Mouse (Mus musculus) heart, postnatal 0 days (tissue): ENCODE data around the gene Acpp. TPM values are rescaled to one million over a fixed set of nuclear protein-coding genes. Genes with fewer than 3 reads are reported as not detected.
A peak's percentile ranks its signal among the peaks of the same experiment; 100 is the strongest.

Experiments used
- ATAC-seq: fragments of 200-750 bp; cut with Nextera tagmentation; 2 replicates; pipeline ENCODE4 v1.8.0; 2017; ENCODE audit warnings: low read depth, moderate number of reproducible peaks, moderate library complexity; ENCODE audit not compliant: insufficient read depth
- DNase-seq: peaks from one replicate; pipeline ENCODE4 v3.0.0-alpha.2; 2016; ENCODE audit warnings: low spot score
- H3K27ac ChIP-seq: fragments of 300-500 bp; sonication (generic); 2 replicates; pipeline ENCODE4 v1.5.1; 2014; ENCODE audit warnings: low read depth, mild to moderate bottlenecking
- H3K27me3 ChIP-seq: fragments of 300-500 bp; sonication (generic); 2 replicates; pipeline ENCODE4 v1.6.1; 2014; ENCODE audit warnings: low read length, mixed read lengths; ENCODE audit not compliant: control insufficient read depth, insufficient read depth
- H3K36me3 ChIP-seq: fragments of 300-500 bp; sonication (generic); replicated peaks from 2 replicates; pipeline ENCODE4 v1.6.1; 2014; ENCODE audit warnings: low read length, mixed read lengths; ENCODE audit not compliant: control insufficient read depth, insufficient read depth
- H3K4me1 ChIP-seq: fragments of 300-500 bp; sonication (generic); 2 replicates; pipeline ENCODE4 v1.6.1; 2014; ENCODE audit warnings: antibody characterized with exemption; ENCODE audit not compliant: control insufficient read depth, insufficient read depth
- H3K4me2 ChIP-seq: fragments of 300-500 bp; sonication (generic); 2 replicates; pipeline ENCODE4 v1.6.1; 2014; ENCODE audit warnings: low read depth, mild to moderate bottlenecking, low read length, moderate library complexity
- H3K4me3 ChIP-seq: fragments of 300-500 bp; sonication (generic); 2 replicates; pipeline ENCODE4 v1.5.1; 2014; ENCODE audit warnings: low read depth, low read length
- H3K9ac ChIP-seq: fragments of 300-500 bp; sonication (generic); replicated peaks from 2 replicates; pipeline ENCODE4 v1.6.1; 2014; ENCODE audit warnings: low read depth, low read length, mixed read lengths
- H3K9me3 ChIP-seq: fragments of 300-500 bp; sonication (generic); replicated peaks from 2 replicates; pipeline ENCODE4 v1.6.1; 2016; ENCODE audit warnings: low read length; ENCODE audit not compliant: control insufficient read depth
- CTCF ChIP-seq: IDR thresholded peaks from 2 replicates; pipeline ENCODE4 v1.5.1; 2016; ENCODE audit warnings: antibody characterized with exemption, control low read depth, low read depth
- EP300 ChIP-seq: IDR thresholded peaks from 2 replicates; pipeline ENCODE4 v1.6.1; 2016; ENCODE audit warnings: antibody characterized with exemption, low read depth
- WGBS: fragments of 180-500 bp; shearing (Covaris S2); extraction: QIAGEN DNeasy Blood & Tissue Kit; methylation state at CpG from one replicate; pipeline ENCODE4 v1.1.7; 2014; 5-methylcytosine and 5-hydroxymethylcytosine counted together
- polyA plus RNA-seq: library from polyadenylated mRNA; unstranded; fragments of >200 nt; fragmentation: Nextera tagmentation; extraction: Ambion mirVana; gene quantifications from 2 replicates; pipeline ENCODE4 v1.2.1, GENCODE M21; 2015
- total RNA-seq: library from RNA; depleted of rRNA; stranded (reverse); fragments of >200 nt; gene quantifications from 2 replicates; pipeline ENCODE4 v1.2.3, GENCODE M21; 2014; ENCODE audit warnings: low replicate concordance

Gene Acpp
- total and polyA plus RNA-seq, 2 experiments from 2014 or later: not detected

GRCm38 (mm10) chr9:104271642-104272041 is 65.9 kb downstream of the Acpp start:
- H3K4me1 ChIP-seq: no peaks in the 10 kb centered on the region
- 68% methylated on average over 4 of the region's 4 CpGs for WGBS
- TF ChIP-seq EP300: no peak
- TF ChIP-seq CTCF: no peak
- H3K9me3 ChIP-seq: no peaks in the 10 kb centered on the region
- no peak overlapping the region for H3K4me2 ChIP-seq
- no peaks in the 10 kb centered on the region for H3K27me3 ChIP-seq
- H3K9ac ChIP-seq: no peak overlapping the region
- H3K36me3 ChIP-seq: no peaks in the 10 kb centered on the region
- H3K27ac ChIP-seq: no peak overlapping the region
- H3K4me3 ChIP-seq: no peak overlapping the region
- ATAC-seq (no peak), DNase-seq (no peak)

- no peak for DNase-seq
- Histone ChIP-seq H3K4me1 (no peaks in the 10 kb centered on the region), H3K9me3 (no peaks in the 10 kb centered on the region), H3K4me3 (no peak overlapping the region), H3K27ac (no peak overlapping the region), H3K27me3 (no peaks in the 10 kb centered on the region), H3K9ac (no peak overlapping the region), H3K36me3 (no peaks in the 10 kb centered on the region), H3K4me2 (no peak overlapping the region)
- ATAC-seq: no peak
- WGBS: 61% methylated on average over 3 of the region's 3 CpGs
- TF ChIP-seq EP300: no peak
- no peak for TF ChIP-seq CTCF
Measured at GRCm38 (mm10) chr9:104269944-104270343, 67.6 kb downstream of the Acpp start.

- H3K9me3 ChIP-seq: no peaks in the 10 kb centered on the region
- no peak overlapping the region for H3K9ac ChIP-seq
- no peak overlapping the region for H3K4me2 ChIP-seq
- no peak overlapping the region for H3K4me3 ChIP-seq
- H3K36me3 ChIP-seq: no peaks in the 10 kb centered on the region
- H3K4me1 ChIP-seq: no peaks in the 10 kb centered on the region
- whole genome bisulfite sequencing: 43% methylated on average over 10 of the region's 10 CpGs
- ATAC-seq (no peak), DNase-seq (no peak)
- H3K27me3 ChIP-seq: no peaks in the 10 kb centered on the region
- H3K27ac ChIP-seq: no peak overlapping the region
- TF ChIP-seq CTCF (no peak), EP300 (no peak)
Measured at GRCm38 (mm10) chr9:104269349-104269871, 68.1 kb downstream of the Acpp start.

GRCm38 (mm10) chr9:104264567-104264966 is 73.0 kb downstream of the Acpp start:
- Histone ChIP-seq H3K27ac (no peak overlapping the region), H3K36me3 (no peaks in the 10 kb centered on the region), H3K4me3 (no peak overlapping the region), H3K27me3 (no peaks in the 10 kb centered on the region), H3K9ac (no peak overlapping the region), H3K4me2 (no peak overlapping the region), H3K4me1 (peaks cover 9% of the 10 kb centered on the region), H3K9me3 (no peaks in the 10 kb centered on the region)
- 56% methylated on average over 2 of the region's 2 CpGs for WGBS
- DNase-seq: no peak
- ATAC-seq: no peak
- no peak for TF ChIP-seq CTCF
- TF ChIP-seq EP300: no peak

- TF ChIP-seq EP300: no peak; the same call in 1 of the 2 replicates
- TF ChIP-seq CTCF: no peak
- peak within 1 kb of the TSS; percentile 92 for H3K9ac ChIP-seq
- H3K36me3 ChIP-seq: no peaks in the 10 kb centered on the region
- H3K9me3 ChIP-seq: no peaks in the 10 kb centered on the region
- H3K27me3 ChIP-seq: no peaks in the 10 kb centered on the region
- peak within 1 kb of the TSS; percentile 93 for H3K27ac ChIP-seq
- DNase-seq (peak; percentile 96), ATAC-seq (peak; percentile 98)
- H3K4me1 ChIP-seq: peaks cover 9% of the 10 kb centered on the region
- H3K4me2 ChIP-seq: peak within 1 kb of the TSS; percentile 66
- WGBS: 1% methylated on average over 47 of the region's 60 CpGs
- peak within 1 kb of the TSS; percentile 100 for H3K4me3 ChIP-seq
Measured at GRCm38 (mm10) chr9:104262823-104263352, 74.7 kb downstream of the Acpp start, which contains the start of gene Dnajc13. Gene Dnajc13, minus strand, starts transcription at chr9:104262930.
